Mouse (Mus musculus): Measurements from ENCODE around the gene P2ry10. TPM values are rescaled to one million over a fixed set of nuclear protein-coding genes. Genes with fewer than 3 reads are reported as not detected.

The P2ry10 gene
- polyA plus RNA-seq, 1 experiment, result 53.0 TPM

DNA sequence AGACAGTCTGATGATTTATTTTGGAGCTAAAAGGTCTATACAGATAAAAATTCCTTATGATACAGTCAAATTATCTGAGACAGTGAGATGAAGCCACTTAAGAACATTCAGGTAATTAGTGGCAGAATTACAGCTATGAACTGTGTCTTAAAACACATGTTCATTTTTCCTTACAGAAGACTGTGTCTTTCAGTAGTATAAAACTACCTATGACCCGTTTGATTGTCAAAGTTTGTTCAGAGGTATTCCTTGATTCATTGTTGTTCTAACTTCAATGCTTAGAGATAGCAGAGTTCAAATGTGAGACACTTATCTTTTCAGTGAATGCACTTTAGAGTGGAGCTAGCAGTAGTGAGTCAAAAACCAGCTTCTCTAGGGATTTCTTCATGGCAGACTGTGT, 1.6 kb downstream of the P2ry10 start:
- no peaks in the 10 kb centered on the region for H3K27me3 ChIP-seq (ENCODE audit: control insufficient read depth, insufficient read depth, low read length)
- H3K36me3 ChIP-seq (ENCODE audit: control insufficient read depth, insufficient read depth, low read length), result no peaks in the 10 kb centered on the region
- no peak for DNase-seq
- TF ChIP-seq POLR2A (IDR thresholded peaks at IDR 0.05; ENCODE audit: control insufficient read depth, extremely low read depth, insufficient read depth, low read length, poor library complexity), result no peak
- TF ChIP-seq CTCF (IDR thresholded peaks at IDR 0.05; ENCODE audit: borderline replicate concordance, control insufficient read depth, extremely low read depth, insufficient read depth, low read length, poor library complexity), result no peak
- no peak overlapping the region for H3K4me3 ChIP-seq (ENCODE audit: control insufficient read depth, insufficient read depth, low read length)
- WGBS, result 3% methylated on average over 1 of the region's 1 CpGs
- no peak overlapping the region; the same call in 1 of the 2 replicates for H3K27ac ChIP-seq (ENCODE audit: control insufficient read depth, insufficient read depth, low read length)
- H3K4me1 ChIP-seq (replicated peaks; ENCODE audit: control insufficient read depth, insufficient read depth, low read length), result no peaks in the 10 kb centered on the region

DNA sequence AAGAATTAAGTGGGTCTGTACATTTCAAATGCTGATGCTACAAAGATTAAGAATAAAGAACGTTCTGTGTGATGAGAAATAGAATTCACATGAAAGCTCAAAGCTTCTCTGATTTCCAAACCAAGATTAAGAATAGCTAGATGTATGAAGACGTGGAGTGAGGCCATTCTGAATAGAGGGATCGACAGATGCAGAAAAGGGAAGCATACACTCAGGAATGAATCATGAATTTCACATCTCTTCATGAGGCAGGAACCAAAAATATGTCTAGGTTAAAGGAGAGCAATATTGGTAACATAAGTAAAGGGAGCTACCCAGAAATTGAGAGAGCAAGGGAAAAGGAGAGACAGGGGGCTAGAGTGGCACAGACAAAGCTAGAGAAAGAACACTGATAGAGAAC, 7.3 kb downstream of the P2ry10 start:
- no peaks in the 10 kb centered on the region for H3K27me3 ChIP-seq (ENCODE audit: control insufficient read depth, insufficient read depth, low read length)
- H3K4me3 ChIP-seq (ENCODE audit: control insufficient read depth, insufficient read depth, low read length), result no peak overlapping the region
- H3K36me3 ChIP-seq (ENCODE audit: control insufficient read depth, insufficient read depth, low read length), result no peaks in the 10 kb centered on the region
- no peaks in the 10 kb centered on the region for H3K4me1 ChIP-seq (replicated peaks; ENCODE audit: control insufficient read depth, insufficient read depth, low read length)
- TF ChIP-seq POLR2A (IDR thresholded peaks at IDR 0.05; ENCODE audit: control insufficient read depth, extremely low read depth, insufficient read depth, low read length, poor library complexity), result no peak
- no peak for TF ChIP-seq CTCF (IDR thresholded peaks at IDR 0.05; ENCODE audit: borderline replicate concordance, control insufficient read depth, extremely low read depth, insufficient read depth, low read length, poor library complexity)
- WGBS, result 34% methylated on average over 3 of the region's 3 CpGs
- no peak for DNase-seq
- no peak overlapping the region for H3K27ac ChIP-seq (ENCODE audit: control insufficient read depth, insufficient read depth, low read length)

GRCm38 (mm10) chrX:107116333-107116732, 28.0 kb downstream of the P2ry10 start:
- H3K27ac ChIP-seq (ENCODE audit: control insufficient read depth, insufficient read depth, low read length), result no peak overlapping the region
- no peaks in the 10 kb centered on the region for H3K36me3 ChIP-seq (ENCODE audit: control insufficient read depth, insufficient read depth, low read length)
- H3K4me1 ChIP-seq (replicated peaks; ENCODE audit: control insufficient read depth, insufficient read depth, low read length), result no peaks in the 10 kb centered on the region
- WGBS, result 93% methylated on average over 1 of the region's 1 CpGs
- TF ChIP-seq POLR2A (IDR thresholded peaks at IDR 0.05; ENCODE audit: control insufficient read depth, extremely low read depth, insufficient read depth, low read length, poor library complexity) (no peak), CTCF (IDR thresholded peaks at IDR 0.05; ENCODE audit: borderline replicate concordance, control insufficient read depth, extremely low read depth, insufficient read depth, low read length, poor library complexity) (no peak)
- no peak for DNase-seq
- H3K4me3 ChIP-seq (ENCODE audit: control insufficient read depth, insufficient read depth, low read length), result no peak overlapping the region
- no peaks in the 10 kb centered on the region for H3K27me3 ChIP-seq (ENCODE audit: control insufficient read depth, insufficient read depth, low read length)

DNA sequence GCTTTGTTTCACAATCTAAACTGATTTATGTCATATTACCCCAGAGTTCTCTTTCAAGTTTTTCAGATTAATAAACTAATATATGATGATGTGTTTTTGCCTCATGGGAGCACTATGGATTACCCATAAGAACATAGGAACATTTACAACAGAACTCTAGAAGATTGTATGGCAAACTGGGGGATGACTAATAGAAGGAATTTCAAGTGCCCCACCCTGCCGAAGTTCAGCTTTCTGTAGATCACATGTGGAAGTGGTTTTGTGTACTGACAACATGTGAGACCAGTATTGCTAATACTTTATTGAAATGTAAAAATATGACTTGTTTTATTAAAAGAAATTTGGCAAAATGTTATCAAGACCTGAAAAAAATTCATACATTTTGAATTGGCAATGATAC, 28.7 kb downstream of the P2ry10 start:
- no peak overlapping the region for H3K27ac ChIP-seq (ENCODE audit: control insufficient read depth, insufficient read depth, low read length)
- H3K4me1 ChIP-seq (replicated peaks; ENCODE audit: control insufficient read depth, insufficient read depth, low read length), result no peaks in the 10 kb centered on the region
- no peaks in the 10 kb centered on the region for H3K27me3 ChIP-seq (ENCODE audit: control insufficient read depth, insufficient read depth, low read length)
- 86% methylated on average over 1 of the region's 1 CpGs for WGBS
- H3K4me3 ChIP-seq (ENCODE audit: control insufficient read depth, insufficient read depth, low read length), result no peak overlapping the region
- no peaks in the 10 kb centered on the region for H3K36me3 ChIP-seq (ENCODE audit: control insufficient read depth, insufficient read depth, low read length)
- no peak for DNase-seq
- TF ChIP-seq POLR2A (IDR thresholded peaks at IDR 0.05; ENCODE audit: control insufficient read depth, extremely low read depth, insufficient read depth, low read length, poor library complexity) (no peak), CTCF (IDR thresholded peaks at IDR 0.05; ENCODE audit: borderline replicate concordance, control insufficient read depth, extremely low read depth, insufficient read depth, low read length, poor library complexity) (no peak)

DNA sequence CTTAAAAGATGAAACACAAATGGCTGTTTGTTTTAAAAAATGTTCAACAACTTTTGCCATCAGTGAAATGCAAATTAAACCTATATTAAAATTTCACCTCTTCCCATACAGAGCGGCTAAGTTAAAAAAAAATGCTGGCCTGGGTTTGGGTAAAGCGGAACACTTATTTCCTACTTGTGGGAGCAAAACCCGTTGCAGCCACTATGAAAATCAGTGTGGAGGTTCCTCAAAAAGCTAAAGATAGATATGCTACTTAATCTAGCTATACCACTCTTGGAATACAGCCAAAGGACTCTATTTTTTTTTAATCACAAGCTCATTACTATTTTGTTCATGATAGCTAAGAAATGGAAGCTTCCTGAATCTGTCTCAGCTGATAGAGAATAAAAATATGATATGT, 54.9 kb downstream of the P2ry10 start:
- WGBS, result 73% methylated on average over 3 of the region's 3 CpGs

DNA sequence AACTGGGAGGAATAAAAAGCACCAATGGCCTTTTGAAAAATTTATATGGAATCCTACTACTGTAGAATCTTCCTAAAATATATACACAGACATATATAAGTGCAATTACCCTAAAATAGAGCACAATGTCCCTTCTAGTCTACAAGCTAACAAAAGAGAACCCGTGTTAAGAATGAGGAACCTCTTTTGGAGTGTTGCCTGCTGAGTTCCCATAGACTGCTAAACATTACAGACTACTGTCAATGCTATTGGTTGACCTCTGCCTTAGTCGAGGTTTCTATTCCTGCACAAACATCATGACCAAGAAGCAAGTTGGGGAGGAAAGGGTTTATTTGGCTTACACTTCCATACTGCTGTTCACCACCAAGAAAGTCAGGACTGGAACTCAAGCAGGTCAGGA, 55.6 kb downstream of the P2ry10 start:
- no peaks in the 10 kb centered on the region for H3K4me1 ChIP-seq (replicated peaks; ENCODE audit: control insufficient read depth, insufficient read depth, low read length)
- H3K27me3 ChIP-seq (ENCODE audit: control insufficient read depth, insufficient read depth, low read length), result no peaks in the 10 kb centered on the region
- H3K36me3 ChIP-seq (ENCODE audit: control insufficient read depth, insufficient read depth, low read length), result no peaks in the 10 kb centered on the region
- WGBS, result 13% methylated on average over 2 of the region's 2 CpGs
- no peak for TF ChIP-seq CTCF (IDR thresholded peaks at IDR 0.05; ENCODE audit: borderline replicate concordance, control insufficient read depth, extremely low read depth, insufficient read depth, low read length, poor library complexity)
- no peak for TF ChIP-seq POLR2A (IDR thresholded peaks at IDR 0.05; ENCODE audit: control insufficient read depth, extremely low read depth, insufficient read depth, low read length, poor library complexity)
- no peak overlapping the region for H3K27ac ChIP-seq (ENCODE audit: control insufficient read depth, insufficient read depth, low read length)
- no peak for DNase-seq
- no peak overlapping the region for H3K4me3 ChIP-seq (ENCODE audit: control insufficient read depth, insufficient read depth, low read length)

More for the DNA sequence above, 54.9 kb downstream of the P2ry10 start:
- Histone ChIP-seq H3K4me1 (replicated peaks; ENCODE audit: control insufficient read depth, insufficient read depth, low read length) (no peaks in the 10 kb centered on the region), H3K36me3 (ENCODE audit: control insufficient read depth, insufficient read depth, low read length) (no peaks in the 10 kb centered on the region), H3K27ac (ENCODE audit: control insufficient read depth, insufficient read depth, low read length) (no peak overlapping the region), H3K27me3 (ENCODE audit: control insufficient read depth, insufficient read depth, low read length) (no peaks in the 10 kb centered on the region), H3K4me3 (ENCODE audit: control insufficient read depth, insufficient read depth, low read length) (no peak overlapping the region)
- DNase-seq, result no peak
- TF ChIP-seq CTCF (IDR thresholded peaks at IDR 0.05; ENCODE audit: borderline replicate concordance, control insufficient read depth, extremely low read depth, insufficient read depth, low read length, poor library complexity), result no peak
- TF ChIP-seq POLR2A (IDR thresholded peaks at IDR 0.05; ENCODE audit: control insufficient read depth, extremely low read depth, insufficient read depth, low read length, poor library complexity), result no peak

DNA sequence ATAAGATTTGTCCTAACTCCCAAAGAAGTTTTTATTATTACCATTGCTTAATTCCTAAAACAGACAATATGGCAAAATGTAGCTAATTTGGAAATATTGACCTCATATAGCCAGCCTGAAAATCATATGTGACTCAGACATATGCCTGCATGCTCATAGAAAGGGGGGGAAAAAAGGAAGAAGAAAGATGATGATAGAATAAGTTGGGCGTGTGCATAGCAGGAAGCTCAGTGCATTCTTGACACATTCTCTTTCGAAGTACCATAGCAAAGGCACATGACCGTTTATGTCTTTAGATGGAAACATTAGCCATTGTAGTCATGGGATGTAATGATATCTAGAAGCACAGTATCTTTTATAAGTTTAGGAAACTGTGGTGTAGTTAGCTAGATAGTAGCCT, 60.4 kb downstream of the P2ry10 start, which contains the start of gene P2ry10b:
Gene P2ry10b (plus strand): TSS at position 247 of the 400 bp plus-strand sequence.
- Histone ChIP-seq H3K27me3 (ENCODE audit: control insufficient read depth, insufficient read depth, low read length) (no peaks in the 10 kb centered on the region), H3K36me3 (ENCODE audit: control insufficient read depth, insufficient read depth, low read length) (no peaks in the 10 kb centered on the region), H3K27ac (ENCODE audit: control insufficient read depth, insufficient read depth, low read length) (no peak within 1 kb of the TSS; the same call in 1 of the 2 replicates), H3K4me1 (replicated peaks; ENCODE audit: control insufficient read depth, insufficient read depth, low read length) (peaks cover 2% of the 10 kb centered on the region; the same call in 1 of the 2 replicates), H3K4me3 (ENCODE audit: control insufficient read depth, insufficient read depth, low read length) (no peak within 1 kb of the TSS)
- TF ChIP-seq POLR2A (IDR thresholded peaks at IDR 0.05; ENCODE audit: control insufficient read depth, extremely low read depth, insufficient read depth, low read length, poor library complexity) (no peak), CTCF (IDR thresholded peaks at IDR 0.05; ENCODE audit: borderline replicate concordance, control insufficient read depth, extremely low read depth, insufficient read depth, low read length, poor library complexity) (no peak)
- WGBS, result 60% methylated on average over 3 of the region's 3 CpGs
- no peak for DNase-seq
